In the genomic region with DNA sequence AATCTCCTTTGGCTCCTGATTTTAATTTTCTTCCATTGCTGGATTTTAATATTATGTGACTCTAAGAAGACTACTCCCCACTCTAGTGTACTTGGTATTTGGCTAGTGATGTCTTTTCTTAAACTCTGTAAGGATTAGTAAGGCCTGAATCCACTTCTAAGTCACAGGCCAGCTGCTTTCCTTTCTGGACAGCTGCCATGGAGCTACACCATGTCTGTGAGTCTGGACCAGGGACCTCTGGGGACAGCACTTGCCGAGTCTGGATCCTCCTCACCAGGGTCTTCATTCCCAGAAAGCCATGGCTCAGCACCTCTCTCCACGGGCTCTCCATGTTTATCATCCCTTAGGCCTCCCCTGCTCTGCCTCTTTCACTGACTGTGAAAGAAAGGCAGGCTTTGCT, we compare ENCODE assay signal across 27 mouse cellular contexts. TPM values are rescaled to one million over a fixed set of nuclear protein-coding genes. Genes with fewer than 3 reads are reported as not detected.
DNase-seq lines count a peak whose midpoint lies in the region; ATAC-seq lines count a peak whose summit lies in the region.
"Had no signal": no experiment of that assay in that cellular context is flagged by ENCODE, and none has a peak within 500 bp of the region (broad histone marks: within the 10 kb centered on the region; RNA-seq: fewer than 3 reads in every experiment).

No protein-coding gene starts in this region.

- no peak for ATAC-seq in kidney, embryonic 16.5 days (ENCODE audit: low FRiP score, low TSS enrichment)
- ATAC-seq: intestine, embryonic 15.5 days; liver, postnatal 0 days had no signal

- intact Hi-C loops in heart, postnatal 25 days (cut with DNase I) = no loop called here

- 0 out of 2 replicates have a peak, but pooled peaks cover 3% of the 10 kb centered on the region for H3K4me1 ChIP-seq in kidney, embryonic 16.5 days (ENCODE audit: insufficient read depth, low read length)
- H3K4me1 ChIP-seq: embryonic facial prominence, embryonic 12.5 days; forebrain, embryonic 12.5 days; heart, embryonic 13.5 days; hindbrain, embryonic 15.5 days; intestine, embryonic 15.5 days; midbrain, embryonic 12.5 days; neural tube, embryonic 12.5 days had no signal

- no peaks in the 10 kb centered on the region for H3K27me3 ChIP-seq in kidney, embryonic 16.5 days (ENCODE audit: insufficient read depth, low read length)
- H3K27me3 ChIP-seq: embryonic facial prominence, embryonic 12.5 days; hindbrain, embryonic 15.5 days; intestine, embryonic 15.5 days; neural tube, embryonic 12.5 days had no signal

- no peak overlapping the region for H3K27ac ChIP-seq in kidney, embryonic 16.5 days (ENCODE audit: low read length)
- H3K27ac ChIP-seq: embryonic facial prominence, embryonic 12.5 days; forebrain, embryonic 12.5 days; heart, embryonic 13.5 days; hindbrain, embryonic 15.5 days; intestine, embryonic 15.5 days; midbrain, embryonic 12.5 days; neural tube, embryonic 12.5 days had no signal

- no peaks in the 10 kb centered on the region for H3K9me3 ChIP-seq in kidney, embryonic 16.5 days (ENCODE audit: low read length)
- H3K9me3 ChIP-seq: embryonic facial prominence, embryonic 12.5 days; forebrain, embryonic 12.5 days; heart, embryonic 13.5 days; hindbrain, embryonic 15.5 days; intestine, embryonic 15.5 days; midbrain, embryonic 12.5 days; neural tube, embryonic 12.5 days had no signal

- 39% methylated on average over 2 of the region's 2 CpGs for WGBS in kidney, embryonic 16.5 days

- peak; percentile 38 to 57 for DNase-seq in cerebellum, postnatal 10 days
- no peak for DNase-seq in cerebellum, postnatal 25 days
- DNase-seq in heart, postnatal 4 days = peak; percentile 8
- DNase-seq in heart, postnatal 25 days (ENCODE audit: low spot score) = no peak
- DNase-seq in kidney, postnatal 4 days = peak; percentile 34 to 38
- peak; percentile 61 for DNase-seq in retina, postnatal 1 day
- DNase-seq in retina, embryonic 14.5 days (ENCODE audit: low spot score) = no peak
- DNase-seq: adrenal gland, postnatal 25 days; cerebellum, adult 11 months; cerebellum, adult 9-11 months; gastrocnemius, postnatal 25 days; heart, adult 18-20 months; heart, postnatal 36 days; liver, postnatal 0 days; lung, postnatal 10 days; right cerebral cortex, adult 18-20 months; right cerebral cortex, postnatal 4 days; thymus, postnatal 14 days had no signal

- no peaks in the 10 kb centered on the region for H3K36me3 ChIP-seq in kidney, embryonic 16.5 days (ENCODE audit: insufficient read depth, low read length)
- H3K36me3 ChIP-seq: embryonic facial prominence, embryonic 12.5 days; forebrain, embryonic 12.5 days; heart, embryonic 13.5 days; hindbrain, embryonic 15.5 days; intestine, embryonic 15.5 days; midbrain, embryonic 12.5 days; neural tube, embryonic 12.5 days had no signal

- H3K4me3 ChIP-seq in kidney, embryonic 16.5 days (ENCODE audit: low read length) = no peak overlapping the region
- H3K4me3 ChIP-seq: embryonic facial prominence, embryonic 12.5 days; erythroblast, embryonic 14.5 days; forebrain, embryonic 12.5 days; heart, embryonic 13.5 days; hindbrain, embryonic 15.5 days; intestine, embryonic 15.5 days; midbrain, embryonic 12.5 days; neural tube, embryonic 12.5 days had no signal

- no peak overlapping the region for H3K9ac ChIP-seq in kidney, embryonic 16.5 days (replicated peaks; ENCODE audit: low read length)
- H3K9ac ChIP-seq: embryonic facial prominence, embryonic 12.5 days; forebrain, embryonic 12.5 days; heart, embryonic 13.5 days; hindbrain, embryonic 15.5 days; intestine, embryonic 15.5 days; liver, postnatal 0 days; midbrain, embryonic 12.5 days; neural tube, embryonic 12.5 days had no signal

- no peak overlapping the region for H3K4me2 ChIP-seq in kidney, embryonic 16.5 days (replicated peaks; ENCODE audit: low read depth, low read length)
- H3K4me2 ChIP-seq: embryonic facial prominence, embryonic 12.5 days; forebrain, embryonic 12.5 days; heart, embryonic 13.5 days; hindbrain, embryonic 15.5 days; intestine, embryonic 15.5 days; midbrain, embryonic 12.5 days; neural tube, embryonic 12.5 days had no signal

RNA-seq across cellular contexts. Expression of a gene that starts 42.2 kb away (rescaled TPM):
- total RNA-seq in heart, postnatal 4 days (2021) = 10 to 100 TPM; 25.6 to 25.9 TPM
- 10 to 100 TPM; 24.8 to 26.2 TPM for total RNA-seq in heart, postnatal 25 days (2021)
- polyA plus RNA-seq in kidney, embryonic 16.5 days (2015; fragmentation: Nextera tagmentation; extraction: Ambion mirVana) = 45.8 and 53.9 TPM in 2 replicates

Comparison
In these comparisons a context has a peak if more than half of its experiments do, and no peak if none do; other contexts are left out.
1. DNase-seq: peak in cerebellum, postnatal 10 days (2 of 2), heart, postnatal 4 days (single experiment), kidney, postnatal 4 days (2 of 2) and retina, postnatal 1 day (single experiment); none in cerebellum, postnatal 25 days (0 of 2), heart, postnatal 25 days (single experiment) and retina, embryonic 14.5 days (single experiment).